Mouse (Mus musculus): ENCODE results near the gene Slc38a9. TPM values are rescaled to one million over a fixed set of nuclear protein-coding genes. Genes with fewer than 3 reads are reported as not detected.
A peak's percentile ranks its signal among the peaks of the same experiment; 100 is the strongest.

Slc38a9 gene
- 7.1 and 8.2 TPM in 2 replicates for polyA plus RNA-seq (2012; rRNA removed)

GRCm38 (mm10) chr13:112660574-112661381 lies at the start of gene Slc38a9:
Slc38a9 (plus strand) TSS chr13:112660751.
- Histone ChIP-seq H3K36me3 (ENCODE audit: control insufficient read depth, insufficient read depth, low read length) (no peaks in the 10 kb centered on the region), H3K27me3 (replicated peaks; ENCODE audit: control insufficient read depth, insufficient read depth, low read length) (no peaks in the 10 kb centered on the region), H3K4me3 (ENCODE audit: insufficient read depth, low read depth, low read length) (peak within 1 kb of the TSS; percentile 94), H3K4me1 (ENCODE audit: control insufficient read depth, insufficient read depth, low read length) (peaks cover 3% of the 10 kb centered on the region; the same call in 1 of the 2 replicates), H3K27ac (ENCODE audit: insufficient read depth, low read depth, low read length) (no peak within 1 kb of the TSS; the same call in 1 of the 2 replicates)
- TF ChIP-seq CTCF (conservative IDR thresholded peaks at IDR 0.05; ENCODE audit: insufficient read depth, insufficient read length, low read depth, low read length) (no peak), POLR2A (IDR thresholded peaks at IDR 0.05; ENCODE audit: low read depth, low read length) (no peak)
- peak; percentile 97 for DNase-seq
- WGBS, result under 1% methylated on average over 33 of the region's 33 CpGs

- H3K4me3 ChIP-seq (ENCODE audit: insufficient read depth, low read depth, low read length), result no peak overlapping the region
- peak; percentile 11 for DNase-seq
- no peaks in the 10 kb centered on the region for H3K4me1 ChIP-seq (ENCODE audit: control insufficient read depth, insufficient read depth, low read length)
- no peak overlapping the region for H3K27ac ChIP-seq (ENCODE audit: insufficient read depth, low read depth, low read length)
- H3K27me3 ChIP-seq (replicated peaks; ENCODE audit: control insufficient read depth, insufficient read depth, low read length), result no peaks in the 10 kb centered on the region; the same call in 1 of the 2 replicates
- H3K36me3 ChIP-seq (ENCODE audit: control insufficient read depth, insufficient read depth, low read length), result no peaks in the 10 kb centered on the region
- WGBS, result 60% methylated on average over 3 of the region's 3 CpGs
- TF ChIP-seq POLR2A (IDR thresholded peaks at IDR 0.05; ENCODE audit: low read depth, low read length), result no peak
- TF ChIP-seq CTCF (conservative IDR thresholded peaks at IDR 0.05; ENCODE audit: insufficient read depth, insufficient read length, low read depth, low read length), result no peak
These were observed 39.0 kb upstream of the Slc38a9 start for GRCm38 (mm10) chr13:112621592-112621991.

- TF ChIP-seq CTCF (conservative IDR thresholded peaks at IDR 0.05; ENCODE audit: insufficient read depth, insufficient read length, low read depth, low read length), result no peak
- TF ChIP-seq POLR2A (IDR thresholded peaks at IDR 0.05; ENCODE audit: low read depth, low read length), result no peak
- no peak for DNase-seq
- Histone ChIP-seq H3K4me1 (ENCODE audit: control insufficient read depth, insufficient read depth, low read length) (no peaks in the 10 kb centered on the region), H3K27ac (ENCODE audit: insufficient read depth, low read depth, low read length) (no peak overlapping the region), H3K27me3 (replicated peaks; ENCODE audit: control insufficient read depth, insufficient read depth, low read length) (no peaks in the 10 kb centered on the region; the same call in 1 of the 2 replicates), H3K36me3 (ENCODE audit: control insufficient read depth, insufficient read depth, low read length) (no peaks in the 10 kb centered on the region), H3K4me3 (ENCODE audit: insufficient read depth, low read depth, low read length) (no peak overlapping the region)
- 61% methylated on average over 7 of the region's 7 CpGs for WGBS
These were observed 36.9 kb upstream of the Slc38a9 start for GRCm38 (mm10) chr13:112623656-112624055.

GRCm38 (mm10) chr13:112624622-112625021 lies 35.9 kb upstream of the Slc38a9 start:
- Histone ChIP-seq H3K27ac (ENCODE audit: insufficient read depth, low read depth, low read length) (no peak overlapping the region), H3K36me3 (ENCODE audit: control insufficient read depth, insufficient read depth, low read length) (no peaks in the 10 kb centered on the region), H3K27me3 (replicated peaks; ENCODE audit: control insufficient read depth, insufficient read depth, low read length) (no peaks in the 10 kb centered on the region), H3K4me3 (ENCODE audit: insufficient read depth, low read depth, low read length) (no peak overlapping the region), H3K4me1 (ENCODE audit: control insufficient read depth, insufficient read depth, low read length) (no peaks in the 10 kb centered on the region)
- TF ChIP-seq CTCF (conservative IDR thresholded peaks at IDR 0.05; ENCODE audit: insufficient read depth, insufficient read length, low read depth, low read length), result no peak
- no peak for TF ChIP-seq POLR2A (IDR thresholded peaks at IDR 0.05; ENCODE audit: low read depth, low read length)
- DNase-seq, result no peak
- WGBS, result 72% methylated on average over 3 of the region's 3 CpGs

GRCm38 (mm10) chr13:112625566-112625965 lies 35.0 kb upstream of the Slc38a9 start:
- Histone ChIP-seq H3K4me3 (ENCODE audit: insufficient read depth, low read depth, low read length) (no peak overlapping the region), H3K27me3 (replicated peaks; ENCODE audit: control insufficient read depth, insufficient read depth, low read length) (no peaks in the 10 kb centered on the region), H3K4me1 (ENCODE audit: control insufficient read depth, insufficient read depth, low read length) (no peaks in the 10 kb centered on the region), H3K27ac (ENCODE audit: insufficient read depth, low read depth, low read length) (no peak overlapping the region), H3K36me3 (ENCODE audit: control insufficient read depth, insufficient read depth, low read length) (no peaks in the 10 kb centered on the region)
- no peak for DNase-seq
- TF ChIP-seq POLR2A (IDR thresholded peaks at IDR 0.05; ENCODE audit: low read depth, low read length), result no peak
- no peak for TF ChIP-seq CTCF (conservative IDR thresholded peaks at IDR 0.05; ENCODE audit: insufficient read depth, insufficient read length, low read depth, low read length)

GRCm38 (mm10) chr13:112635174-112635837 lies 25.2 kb upstream of the Slc38a9 start:
- TF ChIP-seq POLR2A (IDR thresholded peaks at IDR 0.05; ENCODE audit: low read depth, low read length) (no peak), CTCF (conservative IDR thresholded peaks at IDR 0.05; ENCODE audit: insufficient read depth, insufficient read length, low read depth, low read length) (no peak)
- Histone ChIP-seq H3K36me3 (ENCODE audit: control insufficient read depth, insufficient read depth, low read length) (no peaks in the 10 kb centered on the region), H3K4me3 (ENCODE audit: insufficient read depth, low read depth, low read length) (no peak overlapping the region), H3K4me1 (ENCODE audit: control insufficient read depth, insufficient read depth, low read length) (no peaks in the 10 kb centered on the region), H3K27ac (ENCODE audit: insufficient read depth, low read depth, low read length) (no peak overlapping the region), H3K27me3 (replicated peaks; ENCODE audit: control insufficient read depth, insufficient read depth, low read length) (no peaks in the 10 kb centered on the region)
- 73% methylated on average over 7 of the region's 7 CpGs for WGBS
- no peak for DNase-seq

GRCm38 (mm10) chr13:112636498-112636897 lies 24.1 kb upstream of the Slc38a9 start:
- no peak overlapping the region for H3K4me3 ChIP-seq (ENCODE audit: insufficient read depth, low read depth, low read length)
- H3K36me3 ChIP-seq (ENCODE audit: control insufficient read depth, insufficient read depth, low read length), result no peaks in the 10 kb centered on the region
- H3K27ac ChIP-seq (ENCODE audit: insufficient read depth, low read depth, low read length), result no peak overlapping the region
- no peaks in the 10 kb centered on the region for H3K27me3 ChIP-seq (replicated peaks; ENCODE audit: control insufficient read depth, insufficient read depth, low read length)
- DNase-seq, result no peak
- TF ChIP-seq CTCF (conservative IDR thresholded peaks at IDR 0.05; ENCODE audit: insufficient read depth, insufficient read length, low read depth, low read length) (no peak), POLR2A (IDR thresholded peaks at IDR 0.05; ENCODE audit: low read depth, low read length) (no peak)
- H3K4me1 ChIP-seq (ENCODE audit: control insufficient read depth, insufficient read depth, low read length), result no peaks in the 10 kb centered on the region
- 57% methylated on average over 3 of the region's 3 CpGs for WGBS

Data from kidney, adult 2 months (tissue).